Mouse (Mus musculus): ENCODE measurements around the gene Gm2310. TPM values are rescaled to one million over a fixed set of nuclear protein-coding genes. Genes with fewer than 3 reads are reported as not detected.

Gene Gm2310
- total and polyA plus RNA-seq, 3 experiments, result not detected

- no peak for DNase-seq (ENCODE audit: extremely low read depth)
- no peaks in the 10 kb centered on the region for H3K9me3 ChIP-seq (replicated peaks; ENCODE audit: low read length)
- no peaks in the 10 kb centered on the region for H3K36me3 ChIP-seq (replicated peaks in 1 of 2; ENCODE audit: control insufficient read depth in 1 of 2, insufficient read depth in 1 of 2, low read length in 1 of 2)
- H3K27ac ChIP-seq (ENCODE audit: insufficient read depth, low read depth), result no peak overlapping the region
- H3K4me3 ChIP-seq (replicated peaks in 1 of 3; ENCODE audit: low read depth in 2 of 3, low read length in 2 of 3, poor library complexity in 1 of 3), result no peak overlapping the region
- no peak overlapping the region for H3K9ac ChIP-seq (ENCODE audit: insufficient read depth, low read depth)
- H3K4me2 ChIP-seq (ENCODE audit: insufficient read depth, low read depth, poor library complexity, severe bottlenecking), result no peak overlapping the region
- no peaks in the 10 kb centered on the region for H3K4me1 ChIP-seq (ENCODE audit: control insufficient read depth in 1 of 2, insufficient read depth in 2 of 2)
- no peak for TF ChIP-seq UBTF (IDR thresholded peaks at IDR 0.05; ENCODE audit: low read depth, low read length)
- dilution Hi-C loops (cut with MboI; ENCODE audit: extremely low pct_ligation_motif_present, extremely low pct_unique_long_range_greater_than_20kb, low sequenced_read_pairs) (no loop called here), in situ Hi-C loops (cut with MboI; ENCODE audit: low pct_ligation_motif_present, low pct_unique_long_range_greater_than_20kb, low sequenced_read_pairs) (no loop called here)
- H3K27me3 ChIP-seq (replicated peaks), result no peaks in the 10 kb centered on the region
- no peaks in the 10 kb centered on the region for H3K79me2 ChIP-seq (replicated peaks; ENCODE audit: control insufficient read depth, extremely low read depth, insufficient read depth, poor library complexity, severe bottlenecking)
Measured at GRCm38 (mm10) chr15:8512957-8513356, 6.8 kb downstream of the Gm2310 start.

DNA sequence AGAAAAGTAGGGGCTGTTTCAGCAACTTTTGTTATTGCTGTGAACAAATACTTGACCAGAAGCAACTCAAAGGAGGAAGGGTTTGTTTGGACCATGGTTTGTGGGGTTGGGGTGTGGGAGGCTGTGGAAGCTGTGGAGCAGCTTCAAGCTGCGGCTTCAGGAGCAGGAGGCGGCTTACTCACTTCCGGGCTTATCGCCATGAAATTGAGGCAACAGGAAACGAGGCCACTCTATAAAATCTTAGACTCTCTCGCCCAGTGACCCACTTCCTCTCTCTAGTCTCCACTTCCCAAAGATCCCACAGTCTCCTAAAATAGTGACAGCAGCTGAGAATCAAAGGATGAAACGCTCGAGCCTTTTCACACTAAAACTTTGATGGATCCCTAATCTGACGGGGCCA is 7.9 kb downstream of the Gm2310 start:
- no peaks in the 10 kb centered on the region for H3K79me2 ChIP-seq (replicated peaks; ENCODE audit: control insufficient read depth, extremely low read depth, insufficient read depth, poor library complexity, severe bottlenecking)
- no peak overlapping the region for H3K4me3 ChIP-seq (replicated peaks in 1 of 3; ENCODE audit: low read depth in 2 of 3, low read length in 2 of 3, poor library complexity in 1 of 3)
- no peak overlapping the region for H3K27ac ChIP-seq (ENCODE audit: insufficient read depth, low read depth)
- no peaks in the 10 kb centered on the region for H3K36me3 ChIP-seq (replicated peaks in 1 of 2; ENCODE audit: control insufficient read depth in 1 of 2, insufficient read depth in 1 of 2, low read length in 1 of 2)
- no peaks in the 10 kb centered on the region for H3K9me3 ChIP-seq (replicated peaks; ENCODE audit: low read length)
- in situ Hi-C loops (cut with MboI; ENCODE audit: low pct_ligation_motif_present, low pct_unique_long_range_greater_than_20kb, low sequenced_read_pairs), result no loop called here
- H3K4me1 ChIP-seq (ENCODE audit: control insufficient read depth in 1 of 2, insufficient read depth in 2 of 2), result no peaks in the 10 kb centered on the region
- TF ChIP-seq JUND (conservative IDR thresholded peaks at IDR 0.05; ENCODE audit: low read depth, low read length) (no peak), MAFK (IDR thresholded peaks at IDR 0.05; ENCODE audit: insufficient replicate concordance, low read length) (no peak), EP300 (IDR thresholded peaks at IDR 0.05; ENCODE audit: low read length) (no peak), CTCF (conservative IDR thresholded peaks at IDR 0.05 in 1 of 2, IDR thresholded peaks at IDR 0.05 in 1 of 2; ENCODE audit: low read depth in 2 of 2, low read length in 2 of 2) (no peak), TBP (conservative IDR thresholded peaks at IDR 0.05; ENCODE audit: low read depth, low read length) (no peak), ZMIZ1 (IDR thresholded peaks at IDR 0.05; ENCODE audit: low read depth, low read length) (no peak), HCFC1 (IDR thresholded peaks at IDR 0.05; ENCODE audit: low read depth, low read length) (no peak), BHLHE40 (IDR thresholded peaks at IDR 0.05; ENCODE audit: low read depth, low read length) (no peak), MEF2A (IDR thresholded peaks at IDR 0.05; ENCODE audit: borderline replicate concordance, low read depth, low read length) (no peak), KAT2A (IDR thresholded peaks at IDR 0.05; ENCODE audit: insufficient replicate concordance, low read length) (no peak), ZNF384 (IDR thresholded peaks at IDR 0.05; ENCODE audit: low read depth, low read length) (no peak), USF2 (conservative IDR thresholded peaks at IDR 0.05; ENCODE audit: low read depth, low read length) (no peak), NELFE (IDR thresholded peaks at IDR 0.05; ENCODE audit: low read depth, low read length) (no peak), SMC3 (IDR thresholded peaks at IDR 0.05; ENCODE audit: low read depth, low read length) (no peak), PAX5 (IDR thresholded peaks at IDR 0.05; ENCODE audit: low read length) (no peak), USF1 (IDR thresholded peaks at IDR 0.05; ENCODE audit: low read depth, low read length) (no peak), ELF1 (IDR thresholded peaks at IDR 0.05; ENCODE audit: low read depth, low read length) (no peak)
- DNase-seq (ENCODE audit: extremely low read depth), result no peak
- H3K27me3 ChIP-seq (replicated peaks), result no peaks in the 10 kb centered on the region
- H3K4me2 ChIP-seq (ENCODE audit: insufficient read depth, low read depth, poor library complexity, severe bottlenecking), result no peak overlapping the region
- dilution Hi-C loops (cut with MboI; ENCODE audit: extremely low pct_ligation_motif_present, extremely low pct_unique_long_range_greater_than_20kb, low sequenced_read_pairs), result no loop called here
- H3K9ac ChIP-seq (ENCODE audit: insufficient read depth, low read depth), result no peak overlapping the region
